Mouse (Mus musculus) heart, adult 2 months (tissue): ENCODE results near the gene Myo9b.

Experiments used
- CTCF ChIP-seq: fragments of 200-600 bp; IDR thresholded peaks from 2 replicates; pipeline ENCODE4 v1.8.1; 2022; ENCODE audit warnings: antibody characterized with exemption, mild to moderate bottlenecking, moderate library complexity
- EP300 ChIP-seq: fragments of 200-500 bp; IDR thresholded peaks from 2 replicates; pipeline ENCODE4 v1.6.1; 2011; ENCODE audit warnings: low read depth, low read length, control low read depth; ENCODE audit not compliant: insufficient read depth
- POLR2A ChIP-seq: fragments of 200-500 bp; IDR thresholded peaks from 2 replicates; pipeline ENCODE4 v1.6.1; 2011; ENCODE audit warnings: mild to moderate bottlenecking, low read depth, low read length, control low read depth; ENCODE audit not compliant: insufficient read depth

GRCm38 (mm10) chr8:71381421-71381970 lies 109.0 kb downstream of the Myo9b start, which contains the start of gene Nr2f6:
- no peak for TF ChIP-seq CTCF
- TF ChIP-seq EP300, result no peak
- TF ChIP-seq POLR2A, result no peak
